Mouse (Mus musculus) adrenal gland, postnatal 0 days (tissue): ENCODE results near the gene Cct5. TPM values are rescaled to one million over a fixed set of nuclear protein-coding genes. Genes with fewer than 3 reads are reported as not detected.

ENCODE experiments used
- polyA plus RNA-seq: library from polyadenylated mRNA; unstranded; fragments of >200 nt; fragmentation: Nextera tagmentation; extraction: Ambion mirVana; gene quantifications from 2 replicates; pipeline ENCODE4 v1.2.1, GENCODE M21; 2015

The Cct5 gene
- 276 and 330 TPM in 2 replicates for polyA plus RNA-seq

DNA sequence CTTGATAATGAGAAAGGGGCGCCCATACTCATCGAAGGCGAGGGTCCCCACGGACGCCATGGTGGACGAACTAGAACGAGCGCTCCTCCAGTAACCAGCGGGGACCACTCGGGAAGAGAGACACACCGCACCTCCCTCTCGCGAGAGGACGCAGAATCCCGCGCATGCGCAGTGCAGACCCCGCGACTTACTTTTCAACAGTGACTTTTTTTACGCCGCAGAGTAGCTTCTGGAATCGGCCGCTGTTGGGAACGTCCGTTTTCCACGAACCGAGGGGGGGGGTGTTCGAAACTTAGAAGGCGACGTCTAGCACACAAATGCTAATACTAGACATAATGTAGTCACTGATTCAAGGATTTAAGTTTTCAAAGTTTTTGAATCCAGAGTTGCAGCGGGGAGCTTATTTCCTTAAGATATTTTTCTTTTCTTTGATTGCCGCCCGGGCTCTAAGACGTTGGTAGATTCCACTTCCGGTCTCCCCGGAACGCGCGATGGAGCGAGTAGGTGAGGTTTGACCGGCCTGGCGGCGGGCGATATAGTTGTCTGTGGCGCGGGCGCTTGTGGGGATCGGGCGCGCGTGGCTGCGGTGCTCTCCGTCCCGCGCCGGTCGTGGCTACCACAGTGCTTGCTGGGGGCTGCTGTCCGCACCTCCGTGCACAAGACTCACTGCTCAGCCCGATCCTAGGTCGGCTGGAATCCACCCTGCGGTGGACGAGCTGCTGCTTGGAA lies at the start of gene Cct5, which contains the start of gene Fam173b:
Cct5 (minus strand) TSS at position 159 of the 729 bp plus-strand sequence.
Fam173b (plus strand) TSS at position 207 of the 729 bp plus-strand sequence.

DNA sequence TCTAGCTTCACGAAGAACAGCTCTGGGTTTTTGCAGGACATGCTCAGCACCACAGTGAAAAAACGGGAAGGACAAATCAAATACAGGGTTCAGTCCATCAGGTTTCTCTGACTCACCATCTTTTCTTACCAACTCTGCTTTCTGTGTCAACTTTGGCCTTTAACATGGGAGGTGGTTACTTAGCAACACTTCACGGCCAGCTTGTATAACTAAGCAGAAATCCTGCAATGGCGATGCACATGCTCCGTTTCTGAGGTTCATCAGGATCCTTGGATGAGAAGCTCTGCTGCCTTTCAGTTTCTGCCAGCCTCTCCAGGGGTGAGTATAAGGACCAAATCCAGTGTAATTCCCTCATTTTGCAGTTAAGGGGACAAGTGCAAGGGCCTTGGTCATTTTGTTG lies 36.4 kb downstream of the Cct5 start, which contains the start of gene Cmbl:
Cmbl (plus strand) TSS at position 206 of the 400 bp plus-strand sequence.

Other genes starting within 250 kb of the Cct5 start
- 1.6 and 1.7 TPM in 2 replicates for gene Ankrd33b, start 234.1 kb downstream of the Cct5 start, polyA plus RNA-seq
- 4.5 and 10.9 TPM in 2 replicates for gene Ropn1l, start 148.1 kb downstream of the Cct5 start, polyA plus RNA-seq
- 21.5 and 32.6 TPM in 2 replicates for gene March6, start 70.8 kb downstream of the Cct5 start, polyA plus RNA-seq
- 151 and 228 TPM in 2 replicates for gene Cmbl, start 36.4 kb downstream of the Cct5 start, polyA plus RNA-seq
- 13.3 and 18.8 TPM in 2 replicates for gene Fam173b, start within 50 bp of the Cct5 start, polyA plus RNA-seq